Comparison of ENCODE assay signal across 10 mouse cellular contexts in the genomic region with DNA sequence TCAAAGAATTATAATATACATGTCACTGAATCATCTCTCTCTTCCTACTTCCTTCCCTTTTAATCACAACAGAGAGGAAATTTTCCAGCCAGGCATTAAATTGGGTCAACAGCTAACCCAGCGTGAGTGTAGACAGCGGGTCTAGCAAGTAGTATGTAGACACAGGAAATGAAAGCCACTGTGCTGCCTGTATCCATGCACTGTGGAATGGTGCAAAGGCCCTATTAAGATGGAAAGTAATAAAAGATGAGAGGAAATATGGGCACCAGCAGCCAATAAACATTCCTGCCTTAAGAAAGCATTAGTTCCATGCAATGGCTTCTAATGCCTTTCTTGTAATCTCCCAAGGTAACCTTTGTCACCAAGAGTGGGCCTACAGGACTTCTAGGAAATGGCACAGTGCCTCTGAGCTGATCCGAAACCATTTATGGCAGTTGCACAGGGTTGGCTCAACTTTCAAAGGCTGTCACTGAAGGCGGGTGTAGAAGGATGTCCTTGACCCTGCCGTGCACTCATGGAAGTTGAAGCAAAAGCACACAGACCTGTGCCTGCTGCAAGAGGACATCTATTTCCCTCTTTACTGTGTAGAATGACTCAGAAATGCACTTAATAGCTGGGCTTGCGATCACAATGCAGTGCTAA.
DNase-seq lines count a peak whose midpoint lies in the region; ATAC-seq and TF ChIP-seq lines count a peak whose summit lies in the region.
"Had no signal": no experiment of that assay in that cellular context is flagged by ENCODE, and none has a peak within 500 bp of the region (broad histone marks: within the 10 kb centered on the region; RNA-seq: fewer than 3 reads in every experiment).

No protein-coding gene starts in this region.

- H3K4me2 ChIP-seq in hindbrain, postnatal 0 days (ENCODE audit: low read depth, low read length): no peak overlapping the region
- no peak overlapping the region for H3K4me2 ChIP-seq in heart, embryonic 14.5 days (ENCODE audit: low read length)

- H3K9ac ChIP-seq in hindbrain, postnatal 0 days (replicated peaks; ENCODE audit: low read length): no peak overlapping the region
- no peak overlapping the region for H3K9ac ChIP-seq in heart, embryonic 14.5 days (ENCODE audit: low read length)

- peak; percentile 76 for ATAC-seq in hindbrain, postnatal 0 days
- peak; percentile 81 for ATAC-seq in heart, embryonic 14.5 days (ENCODE audit: insufficient number of reproducible peaks, insufficient read depth, low FRiP score, low read depth)
- ATAC-seq: hindbrain, embryonic 16.5 days had no signal

- H3K4me3 ChIP-seq in hindbrain, postnatal 0 days (ENCODE audit: low read length): no peak overlapping the region
- H3K4me3 ChIP-seq in hindbrain, embryonic 10.5 days: no peak overlapping the region
- no peak overlapping the region for H3K4me3 ChIP-seq in heart, embryonic 14.5 days (ENCODE audit: control insufficient read depth in 1 of 2, insufficient read depth in 1 of 2, low read depth in 1 of 2, low read length in 2 of 2)
- H3K4me3 ChIP-seq in limb, embryonic 10.5 days: no peak overlapping the region

- H3K27ac ChIP-seq in hindbrain, postnatal 0 days: no peak overlapping the region
- no peak overlapping the region for H3K27ac ChIP-seq in hindbrain, embryonic 10.5 days
- peak overlapping the region; percentile 85 to 86 for H3K27ac ChIP-seq in heart, embryonic 14.5 days (replicated peaks in 1 of 2; ENCODE audit: control insufficient read depth in 1 of 2, insufficient read depth in 1 of 2, low read depth in 2 of 2, low read length in 2 of 2)
- 0 out of 2 replicates have a peak overlapping the region, but pooled peaks have one; percentile 25 for H3K27ac ChIP-seq in limb, embryonic 10.5 days

- DNase-seq in hindbrain, postnatal 0 days (ENCODE audit: low spot score): peak; percentile 22
- no peak for DNase-seq in hindbrain, embryonic 10.5 days (ENCODE audit: low spot score)
- DNase-seq in adrenal gland, postnatal 14 days: peak; percentile 52
- no peak for DNase-seq in limb, embryonic 10.5 days (ENCODE audit: low spot score)
- DNase-seq in right cerebral cortex, postnatal 36 days (ENCODE audit: low spot score in 2 of 2): no peak
- no peak for DNase-seq in cerebellum, postnatal 14 days
- no peak for DNase-seq in urinary bladder, adult 2 months (ENCODE audit: low spot score)
- DNase-seq: cerebellum, postnatal 10 days had no signal

- no peaks in the 10 kb centered on the region for H3K27me3 ChIP-seq in hindbrain, postnatal 0 days (ENCODE audit: insufficient read depth, low read length)
- H3K27me3 ChIP-seq in hindbrain, embryonic 10.5 days (ENCODE audit: insufficient read depth, poor library complexity, severe bottlenecking): no peaks in the 10 kb centered on the region
- H3K27me3 ChIP-seq in heart, embryonic 14.5 days (ENCODE audit: control insufficient read depth, insufficient read depth, low read length): no peaks in the 10 kb centered on the region
- no peaks in the 10 kb centered on the region for H3K27me3 ChIP-seq in limb, embryonic 10.5 days (ENCODE audit: low read depth, poor library complexity, severe bottlenecking)

- H3K9me3 ChIP-seq in hindbrain, postnatal 0 days (ENCODE audit: low read length): no peaks in the 10 kb centered on the region
- no peaks in the 10 kb centered on the region for H3K9me3 ChIP-seq in hindbrain, embryonic 10.5 days
- H3K9me3 ChIP-seq in heart, embryonic 14.5 days (ENCODE audit: control insufficient read depth, low read length): no peaks in the 10 kb centered on the region
- H3K9me3 ChIP-seq in limb, embryonic 10.5 days (replicated peaks): no peaks in the 10 kb centered on the region

- H3K36me3 ChIP-seq in hindbrain, postnatal 0 days (ENCODE audit: insufficient read depth, low read length): no peaks in the 10 kb centered on the region
- no peaks in the 10 kb centered on the region for H3K36me3 ChIP-seq in hindbrain, embryonic 10.5 days
- no peaks in the 10 kb centered on the region for H3K36me3 ChIP-seq in heart, embryonic 14.5 days (ENCODE audit: control insufficient read depth, insufficient read depth, low read length)
- no peaks in the 10 kb centered on the region for H3K36me3 ChIP-seq in limb, embryonic 10.5 days

- no peak for TF ChIP-seq CTCF in hindbrain, postnatal 0 days (IDR thresholded peaks at IDR 0.05; ENCODE audit: low read depth)

- no peaks in the 10 kb centered on the region for H3K4me1 ChIP-seq in hindbrain, postnatal 0 days (ENCODE audit: insufficient read depth, low read length)
- no peaks in the 10 kb centered on the region for H3K4me1 ChIP-seq in hindbrain, embryonic 10.5 days (replicated peaks)
- peaks cover 13 to 24% of the 10 kb centered on the region in 2 experiments for H3K4me1 ChIP-seq in heart, embryonic 14.5 days (ENCODE audit: control insufficient read depth in 2 of 2, insufficient read depth in 2 of 2, low read length in 2 of 2)
- H3K4me1 ChIP-seq in limb, embryonic 10.5 days: peaks cover 17% of the 10 kb centered on the region

- 65% methylated on average over 6 of the region's 6 CpGs for WGBS in hindbrain, postnatal 0 days
- 90% methylated on average over 6 of the region's 6 CpGs for WGBS in hindbrain, embryonic 10.5 days
- WGBS in heart, embryonic 14.5 days: 49% methylated on average over 6 of the region's 6 CpGs
- WGBS in limb, embryonic 10.5 days: 65% methylated on average over 6 of the region's 6 CpGs

Comparison
In these comparisons a context has a peak if more than half of its experiments do, and no peak if none do; other contexts are left out.
1. DNase-seq: peak in hindbrain, postnatal 0 days (single experiment) and adrenal gland, postnatal 14 days (single experiment); none in hindbrain, embryonic 10.5 days (single experiment), limb, embryonic 10.5 days (single experiment), right cerebral cortex, postnatal 36 days (0 of 2), cerebellum, postnatal 14 days (0 of 2) and urinary bladder, adult 2 months (single experiment).
2. H3K27ac ChIP-seq: peak in heart, embryonic 14.5 days (2 of 2) and limb, embryonic 10.5 days (single experiment); none in hindbrain, postnatal 0 days (single experiment) and hindbrain, embryonic 10.5 days (single experiment).